Mouse (Mus musculus): ENCODE measurements around the gene Gm21190. TPM values are rescaled to one million over a fixed set of nuclear protein-coding genes. Genes with fewer than 3 reads are reported as not detected.
"Not testable (repeated sequence)": the region's sequence is repeated elsewhere in the genome, so short reads cannot be mapped to it uniquely, and the experiment has no call there.

Gm21190 gene
- 0.30 TPM in 1 of 2 replicates, not detected in the other for polyA plus RNA-seq (2014; fragmentation: Nextera tagmentation; extraction: Ambion mirVana)

GRCm38 (mm10) chr5:15529122-15529521, at the start of gene Gm21190:
Gm21190 (minus strand) TSS chr5:15529222.
- WGBS = no CpG with 5 or more reads among the region's 1 CpGs
- not testable (repeated sequence) for ATAC-seq (replicated peaks; ENCODE audit: low FRiP score, low TSS enrichment, low read depth); H3K27ac ChIP-seq (ENCODE audit: low read depth); H3K4me1 ChIP-seq (replicated peaks; ENCODE audit: control insufficient read depth, insufficient read depth, low read length); H3K27me3 ChIP-seq (replicated peaks; ENCODE audit: control insufficient read depth, insufficient read depth, low read length); H3K4me3 ChIP-seq (ENCODE audit: low read depth, low read length); H3K9me3 ChIP-seq (ENCODE audit: control insufficient read depth, low read length); H3K36me3 ChIP-seq (ENCODE audit: control insufficient read depth, insufficient read depth, low read length); H3K9ac ChIP-seq (ENCODE audit: low read length); H3K4me2 ChIP-seq (ENCODE audit: low read length); DNase-seq (ENCODE audit: low spot score)

- DNase-seq (ENCODE audit: low spot score); H3K27ac ChIP-seq (ENCODE audit: low read depth); H3K9me3 ChIP-seq (ENCODE audit: control insufficient read depth, low read length); H3K36me3 ChIP-seq (ENCODE audit: control insufficient read depth, insufficient read depth, low read length); H3K4me2 ChIP-seq (ENCODE audit: low read length); H3K27me3 ChIP-seq (replicated peaks; ENCODE audit: control insufficient read depth, insufficient read depth, low read length); H3K9ac ChIP-seq (ENCODE audit: low read length); ATAC-seq (replicated peaks; ENCODE audit: low FRiP score, low TSS enrichment, low read depth); H3K4me1 ChIP-seq (replicated peaks; ENCODE audit: control insufficient read depth, insufficient read depth, low read length); H3K4me3 ChIP-seq (ENCODE audit: low read depth, low read length): not testable (repeated sequence)
- WGBS = no CpG with 5 or more reads among the region's 1 CpGs
Observed at GRCm38 (mm10) chr5:15577033-15577432, 48.0 kb upstream of the Gm21190 start, which contains the start of gene Gm21083. Gm21083 (plus strand) TSS chr5:15577333.

- not testable (repeated sequence) for H3K27ac ChIP-seq (ENCODE audit: low read depth); H3K4me3 ChIP-seq (ENCODE audit: low read depth, low read length); H3K27me3 ChIP-seq (replicated peaks; ENCODE audit: control insufficient read depth, insufficient read depth, low read length); H3K36me3 ChIP-seq (ENCODE audit: control insufficient read depth, insufficient read depth, low read length); ATAC-seq (replicated peaks; ENCODE audit: low FRiP score, low TSS enrichment, low read depth); H3K4me1 ChIP-seq (replicated peaks; ENCODE audit: control insufficient read depth, insufficient read depth, low read length); DNase-seq (ENCODE audit: low spot score); H3K4me2 ChIP-seq (ENCODE audit: low read length); H3K9me3 ChIP-seq (ENCODE audit: control insufficient read depth, low read length); H3K9ac ChIP-seq (ENCODE audit: low read length)
Observed at GRCm38 (mm10) chr5:15573735-15574134, 44.7 kb upstream of the Gm21190 start.

- H3K9ac ChIP-seq (ENCODE audit: low read length); H3K9me3 ChIP-seq (ENCODE audit: control insufficient read depth, low read length); H3K4me1 ChIP-seq (replicated peaks; ENCODE audit: control insufficient read depth, insufficient read depth, low read length); DNase-seq (ENCODE audit: low spot score); H3K4me2 ChIP-seq (ENCODE audit: low read length); H3K27me3 ChIP-seq (replicated peaks; ENCODE audit: control insufficient read depth, insufficient read depth, low read length); H3K36me3 ChIP-seq (ENCODE audit: control insufficient read depth, insufficient read depth, low read length); H3K4me3 ChIP-seq (ENCODE audit: low read depth, low read length); H3K27ac ChIP-seq (ENCODE audit: low read depth): not testable (repeated sequence)
- 0 out of 2 replicates have a peak, but pooled peaks have one; percentile 47 for ATAC-seq (replicated peaks; ENCODE audit: low FRiP score, low TSS enrichment, low read depth)
- 78% methylated on average over 3 of the region's 3 CpGs for WGBS
Observed at GRCm38 (mm10) chr5:15561425-15562264, 32.6 kb upstream of the Gm21190 start.

GRCm38 (mm10) chr5:15558654-15559053, 29.6 kb upstream of the Gm21190 start:
- not testable (repeated sequence) for H3K36me3 ChIP-seq (ENCODE audit: control insufficient read depth, insufficient read depth, low read length); DNase-seq (ENCODE audit: low spot score); H3K4me2 ChIP-seq (ENCODE audit: low read length); H3K27ac ChIP-seq (ENCODE audit: low read depth); H3K9me3 ChIP-seq (ENCODE audit: control insufficient read depth, low read length); H3K4me1 ChIP-seq (replicated peaks; ENCODE audit: control insufficient read depth, insufficient read depth, low read length); H3K9ac ChIP-seq (ENCODE audit: low read length); ATAC-seq (replicated peaks; ENCODE audit: low FRiP score, low TSS enrichment, low read depth); H3K27me3 ChIP-seq (replicated peaks; ENCODE audit: control insufficient read depth, insufficient read depth, low read length); H3K4me3 ChIP-seq (ENCODE audit: low read depth, low read length)
- 71% methylated on average over 1 of the region's 1 CpGs for WGBS

- H3K36me3 ChIP-seq (ENCODE audit: control insufficient read depth, insufficient read depth, low read length); ATAC-seq (replicated peaks; ENCODE audit: low FRiP score, low TSS enrichment, low read depth); H3K27me3 ChIP-seq (replicated peaks; ENCODE audit: control insufficient read depth, insufficient read depth, low read length); H3K9me3 ChIP-seq (ENCODE audit: control insufficient read depth, low read length); H3K4me2 ChIP-seq (ENCODE audit: low read length); H3K4me1 ChIP-seq (replicated peaks; ENCODE audit: control insufficient read depth, insufficient read depth, low read length); H3K9ac ChIP-seq (ENCODE audit: low read length); DNase-seq (ENCODE audit: low spot score); H3K4me3 ChIP-seq (ENCODE audit: low read depth, low read length); H3K27ac ChIP-seq (ENCODE audit: low read depth): not testable (repeated sequence)
- 13% methylated on average over 3 of the region's 3 CpGs for WGBS
Observed at GRCm38 (mm10) chr5:15549606-15550005, 20.6 kb upstream of the Gm21190 start.

- not testable (repeated sequence) for H3K4me1 ChIP-seq (replicated peaks; ENCODE audit: control insufficient read depth, insufficient read depth, low read length); DNase-seq (ENCODE audit: low spot score); H3K4me3 ChIP-seq (ENCODE audit: low read depth, low read length); H3K27ac ChIP-seq (ENCODE audit: low read depth); H3K4me2 ChIP-seq (ENCODE audit: low read length); H3K9me3 ChIP-seq (ENCODE audit: control insufficient read depth, low read length); H3K27me3 ChIP-seq (replicated peaks; ENCODE audit: control insufficient read depth, insufficient read depth, low read length); ATAC-seq (replicated peaks; ENCODE audit: low FRiP score, low TSS enrichment, low read depth); H3K36me3 ChIP-seq (ENCODE audit: control insufficient read depth, insufficient read depth, low read length); H3K9ac ChIP-seq (ENCODE audit: low read length)
- WGBS = 28% methylated on average over 1 of the region's 1 CpGs
Observed at GRCm38 (mm10) chr5:15549134-15549533, 20.1 kb upstream of the Gm21190 start.

- not testable (repeated sequence) for H3K27ac ChIP-seq (ENCODE audit: low read depth); H3K27me3 ChIP-seq (replicated peaks; ENCODE audit: control insufficient read depth, insufficient read depth, low read length); H3K36me3 ChIP-seq (ENCODE audit: control insufficient read depth, insufficient read depth, low read length); H3K4me2 ChIP-seq (ENCODE audit: low read length); H3K4me1 ChIP-seq (replicated peaks; ENCODE audit: control insufficient read depth, insufficient read depth, low read length); ATAC-seq (replicated peaks; ENCODE audit: low FRiP score, low TSS enrichment, low read depth); DNase-seq (ENCODE audit: low spot score); H3K9ac ChIP-seq (ENCODE audit: low read length); H3K9me3 ChIP-seq (ENCODE audit: control insufficient read depth, low read length); H3K4me3 ChIP-seq (ENCODE audit: low read depth, low read length)
- 79% methylated on average over 6 of the region's 6 CpGs for WGBS
Observed at GRCm38 (mm10) chr5:15548642-15549041, 19.6 kb upstream of the Gm21190 start.

- H3K4me1 ChIP-seq (replicated peaks; ENCODE audit: control insufficient read depth, insufficient read depth, low read length); H3K4me3 ChIP-seq (ENCODE audit: low read depth, low read length); H3K27me3 ChIP-seq (replicated peaks; ENCODE audit: control insufficient read depth, insufficient read depth, low read length); DNase-seq (ENCODE audit: low spot score); H3K9me3 ChIP-seq (ENCODE audit: control insufficient read depth, low read length); H3K27ac ChIP-seq (ENCODE audit: low read depth); H3K36me3 ChIP-seq (ENCODE audit: control insufficient read depth, insufficient read depth, low read length); ATAC-seq (replicated peaks; ENCODE audit: low FRiP score, low TSS enrichment, low read depth); H3K9ac ChIP-seq (ENCODE audit: low read length); H3K4me2 ChIP-seq (ENCODE audit: low read length): not testable (repeated sequence)
Observed at GRCm38 (mm10) chr5:15522470-15522869, 6.6 kb downstream of the Gm21190 start.
